Mouse (Mus musculus) heart, embryonic 13.5 days (tissue): ENCODE measurements around the gene Arid3c. TPM values are rescaled to one million over a fixed set of nuclear protein-coding genes. Genes with fewer than 3 reads are reported as not detected.
A peak's percentile ranks its signal among the peaks of the same experiment; 100 is the strongest.
"Not testable (repeated sequence)": the region's sequence is repeated elsewhere in the genome, so short reads cannot be mapped to it uniquely, and the experiment has no call there.

Experiments
- ATAC-seq: fragments of 200-750 bp; cut with Nextera tagmentation; 2 replicates; pipeline ENCODE4 v1.8.0; 2017; ENCODE audit warnings: moderate TSS enrichment; ENCODE audit not compliant: insufficient number of reproducible peaks, low FRiP score, low TSS enrichment; ENCODE audit errors: extremely low read depth
- H3K27ac ChIP-seq: fragments of 300-500 bp; sonication (generic); replicated peaks from 2 replicates; pipeline ENCODE4 v1.5.1; 2015; ENCODE audit warnings: moderate library complexity, mild to moderate bottlenecking, inconsistent platforms
- H3K27me3 ChIP-seq: fragments of 300-500 bp; sonication (generic); replicated peaks from 2 replicates; pipeline ENCODE4 v1.6.1; 2015; ENCODE audit warnings: mild to moderate bottlenecking, inconsistent platforms
- H3K36me3 ChIP-seq: fragments of 300-500 bp; sonication (generic); 2 replicates; pipeline ENCODE4 v1.6.1; 2015; ENCODE audit warnings: mild to moderate bottlenecking, inconsistent platforms
- H3K4me1 ChIP-seq: fragments of 300-500 bp; sonication (generic); 2 replicates; pipeline ENCODE4 v1.6.1; 2015; ENCODE audit warnings: inconsistent platforms
- H3K4me2 ChIP-seq: fragments of 300-500 bp; sonication (generic); 2 replicates; pipeline ENCODE4 v1.6.1; 2015; ENCODE audit warnings: inconsistent platforms, mild to moderate bottlenecking, moderate library complexity
- H3K4me3 ChIP-seq: fragments of 300-500 bp; sonication (generic); 2 replicates; pipeline ENCODE4 v1.5.1; 2015; ENCODE audit warnings: moderate library complexity, mild to moderate bottlenecking, inconsistent platforms
- H3K9ac ChIP-seq: fragments of 300-500 bp; sonication (generic); 2 replicates; pipeline ENCODE4 v1.6.1; 2015; ENCODE audit warnings: inconsistent platforms, mild to moderate bottlenecking, moderate library complexity
- H3K9me3 ChIP-seq: fragments of 300-500 bp; sonication (generic); 2 replicates; pipeline ENCODE4 v1.6.1; 2016; ENCODE audit warnings: inconsistent platforms
- WGBS: fragments of 180-500 bp; shearing (Covaris S2); methylation state at CpG from one replicate; pipeline ENCODE4 v1.1.7; 2015; ENCODE audit warnings: mixed read lengths; 5-methylcytosine and 5-hydroxymethylcytosine counted together
- polyA plus RNA-seq: library from polyadenylated mRNA; unstranded; fragments of >200 nt; fragmentation: Nextera tagmentation; extraction: Ambion mirVana; gene quantifications from 2 replicates; pipeline ENCODE4 v1.2.1, GENCODE M21; 2015

The Arid3c gene
- polyA plus RNA-seq: not detected in 2 replicates

DNA sequence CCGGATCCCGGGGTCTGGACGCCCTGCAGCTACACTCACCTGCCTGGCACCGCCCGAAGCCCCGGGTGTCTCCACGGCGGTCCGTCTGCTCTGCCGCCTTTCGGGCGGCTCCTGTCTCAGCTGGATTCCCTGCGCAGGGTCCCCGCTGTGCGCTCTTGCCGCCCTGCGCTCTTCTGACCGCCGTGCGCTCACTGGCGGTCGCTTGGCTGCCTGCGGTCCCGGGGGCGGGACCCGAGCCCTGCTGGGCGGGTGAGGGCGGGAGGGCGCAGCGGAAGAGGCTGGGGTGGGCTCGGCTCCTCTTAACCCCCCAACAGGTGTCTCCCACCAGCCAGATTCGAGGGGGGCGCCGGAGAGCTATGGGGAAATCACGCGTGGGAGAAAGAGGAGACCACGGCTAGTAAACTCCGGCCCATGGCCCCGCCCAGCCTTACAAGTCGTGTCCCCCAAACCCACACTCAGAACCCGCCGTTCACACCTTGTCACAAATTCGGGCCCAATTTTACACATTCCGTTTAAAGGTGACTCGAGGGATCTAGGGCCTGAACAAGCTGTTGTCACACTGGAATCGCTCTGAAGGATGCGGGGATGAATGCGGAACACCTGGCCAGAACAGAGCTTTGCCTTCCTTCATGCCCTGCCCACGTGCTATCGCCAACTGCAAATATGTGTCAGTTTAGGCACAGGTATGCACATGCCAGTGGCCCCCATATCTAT is at the start of gene Arid3c:
Gene Arid3c (minus strand): TSS at position 91 of the 714 bp plus-strand sequence.
- WGBS: 2% methylated on average over 42 of the region's 50 CpGs
- peak within 1 kb of the TSS; percentile 72 for H3K9ac ChIP-seq

GRCm38 (mm10) chr4:41775840-41776239 is 44.9 kb upstream of the Arid3c start:
- not testable (repeated sequence) for H3K9me3 ChIP-seq, H3K9ac ChIP-seq, H3K27me3 ChIP-seq, ATAC-seq, H3K27ac ChIP-seq, H3K4me1 ChIP-seq, H3K36me3 ChIP-seq, H3K4me2 ChIP-seq, H3K4me3 ChIP-seq
- 77% methylated on average over 1 of the region's 1 CpGs for WGBS

More for the DNA sequence above, at the start of gene Arid3c:
- Histone ChIP-seq H3K36me3 (no peaks in the 10 kb centered on the region), H3K4me1 (peaks cover 9% of the 10 kb centered on the region), H3K27ac (no peak within 1 kb of the TSS), H3K9me3 (no peaks in the 10 kb centered on the region; the same call in 1 of the 2 replicates), H3K4me3 (peak within 1 kb of the TSS; percentile 51), H3K27me3 (peaks cover 92% of the 10 kb centered on the region), H3K4me2 (peak within 1 kb of the TSS; percentile 77)
- ATAC-seq: no peak

GRCm38 (mm10) chr4:41774506-41774905 is 43.6 kb upstream of the Arid3c start:
- peak overlapping the region; percentile 53 for H3K4me3 ChIP-seq
- H3K4me1 ChIP-seq, ATAC-seq, H3K9me3 ChIP-seq, H3K36me3 ChIP-seq, H3K27me3 ChIP-seq: not testable (repeated sequence)
- peak overlapping the region; percentile 63 for H3K4me2 ChIP-seq
- H3K9ac ChIP-seq: peak overlapping the region; percentile 56
- H3K27ac ChIP-seq: peak overlapping the region; percentile 67
- 76% methylated on average over 3 of the region's 3 CpGs for WGBS

GRCm38 (mm10) chr4:41774002-41774401 is 43.1 kb upstream of the Arid3c start, which contains the start of gene Ccl27a:
Ccl27a (minus strand) TSS chr4:41774247.
- peak within 1 kb of the TSS; percentile 69 for H3K9ac ChIP-seq
- H3K4me1 ChIP-seq, H3K9me3 ChIP-seq, H3K36me3 ChIP-seq, H3K27me3 ChIP-seq, ATAC-seq: not testable (repeated sequence)
- WGBS: 2% methylated on average over 12 of the region's 14 CpGs
- H3K4me2 ChIP-seq: peak within 1 kb of the TSS; percentile 63
- peak within 1 kb of the TSS; percentile 70 for H3K27ac ChIP-seq
- H3K4me3 ChIP-seq: peak within 1 kb of the TSS; percentile 53

DNA sequence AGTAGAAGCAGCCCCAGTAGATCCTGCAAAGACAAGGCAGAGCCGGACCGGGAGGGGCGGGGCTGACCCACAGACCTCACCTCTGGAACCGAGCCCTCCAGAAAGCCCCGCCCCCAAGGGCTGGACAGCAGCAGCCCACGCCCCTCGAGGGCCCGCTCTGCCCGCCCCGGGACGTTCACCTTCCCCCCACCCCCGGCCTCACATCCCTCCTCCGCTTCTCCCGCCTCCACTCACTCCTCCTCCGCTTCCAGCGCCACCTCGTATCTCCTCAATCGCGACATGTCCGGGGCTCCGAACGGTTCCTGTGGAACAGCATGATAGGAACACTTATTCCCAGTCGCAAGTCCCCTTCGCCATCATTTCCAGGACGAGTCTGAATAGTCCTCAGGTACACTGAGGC is 42.6 kb upstream of the Arid3c start:
- WGBS: 1% methylated on average over 17 of the region's 25 CpGs
- H3K9me3 ChIP-seq, H3K27me3 ChIP-seq, H3K4me1 ChIP-seq, H3K36me3 ChIP-seq, ATAC-seq: not testable (repeated sequence)
- Histone ChIP-seq H3K9ac (peak overlapping the region; percentile 69; the same call in 1 of the 2 replicates), H3K4me2 (peak overlapping the region; percentile 63), H3K4me3 (peak overlapping the region; percentile 53), H3K27ac (peak overlapping the region; percentile 70)

- not testable (repeated sequence) for H3K27ac ChIP-seq
These were observed 42.0 kb upstream of the Arid3c start for GRCm38 (mm10) chr4:41772946-41773345.

DNA sequence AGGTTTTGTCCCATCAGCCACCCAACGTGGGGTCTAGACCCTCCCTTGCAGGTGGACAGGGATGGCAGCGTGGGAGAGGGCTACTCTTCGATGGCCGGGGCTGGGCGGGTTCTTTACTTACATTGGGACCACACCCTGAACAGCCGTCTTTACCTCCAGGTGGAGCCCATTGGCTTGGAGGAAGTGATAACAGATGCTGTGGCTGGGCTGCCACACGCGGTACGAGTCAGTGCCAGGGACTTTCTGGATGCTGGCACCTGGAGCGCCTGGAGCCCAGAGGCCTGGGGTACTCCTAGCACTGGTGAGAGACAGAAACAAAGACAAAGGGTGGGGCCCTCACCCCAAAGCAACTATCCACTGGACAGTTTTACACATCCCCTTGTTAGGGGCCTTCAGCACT is 36.4 kb upstream of the Arid3c start:
- H3K9ac ChIP-seq, H3K4me2 ChIP-seq, H3K27ac ChIP-seq, H3K4me3 ChIP-seq, H3K9me3 ChIP-seq, H3K27me3 ChIP-seq, ATAC-seq: not testable (repeated sequence)
- Histone ChIP-seq H3K4me1 (peaks cover 15% of the 10 kb centered on the region), H3K36me3 (peaks cover 31% of the 10 kb centered on the region)
- WGBS: 79% methylated on average over 10 of the region's 10 CpGs

More at GRCm38 (mm10) chr4:41772946-41773345, 42.0 kb upstream of the Arid3c start:
- Histone ChIP-seq H3K9ac (peak overlapping the region; percentile 67), H3K4me2 (peak overlapping the region; percentile 63), H3K4me3 (peak overlapping the region; percentile 45)
- H3K27me3 ChIP-seq, H3K9me3 ChIP-seq, H3K4me1 ChIP-seq, H3K36me3 ChIP-seq, ATAC-seq: not testable (repeated sequence)
- WGBS: 4% methylated on average over 11 of the region's 16 CpGs

- peaks cover 35% of the 10 kb centered on the region for H3K36me3 ChIP-seq
- WGBS: 64% methylated on average over 4 of the region's 6 CpGs
- not testable (repeated sequence) for H3K4me3 ChIP-seq, ATAC-seq, H3K9me3 ChIP-seq, H3K9ac ChIP-seq, H3K27me3 ChIP-seq
- H3K27ac ChIP-seq: peak overlapping the region; percentile 98; the same call in 1 of the 2 replicates
- H3K4me2 ChIP-seq: peak overlapping the region; percentile 83
- H3K4me1 ChIP-seq: peaks cover 53% of the 10 kb centered on the region
These were observed 32.2 kb upstream of the Arid3c start for GRCm38 (mm10) chr4:41763176-41763575.

GRCm38 (mm10) chr4:41762688-41763114 is 31.8 kb upstream of the Arid3c start:
- peak overlapping the region; percentile 83 for H3K4me2 ChIP-seq
- 36% methylated on average over 8 of the region's 8 CpGs for WGBS
- not testable (repeated sequence) for ATAC-seq, H3K27me3 ChIP-seq, H3K9me3 ChIP-seq
- H3K9ac ChIP-seq: peak overlapping the region; percentile 84
- H3K4me1 ChIP-seq: peaks cover 53% of the 10 kb centered on the region
- peak overlapping the region; percentile 98 for H3K27ac ChIP-seq
- peak overlapping the region; percentile 58 for H3K4me3 ChIP-seq
- peaks cover 35% of the 10 kb centered on the region for H3K36me3 ChIP-seq

DNA sequence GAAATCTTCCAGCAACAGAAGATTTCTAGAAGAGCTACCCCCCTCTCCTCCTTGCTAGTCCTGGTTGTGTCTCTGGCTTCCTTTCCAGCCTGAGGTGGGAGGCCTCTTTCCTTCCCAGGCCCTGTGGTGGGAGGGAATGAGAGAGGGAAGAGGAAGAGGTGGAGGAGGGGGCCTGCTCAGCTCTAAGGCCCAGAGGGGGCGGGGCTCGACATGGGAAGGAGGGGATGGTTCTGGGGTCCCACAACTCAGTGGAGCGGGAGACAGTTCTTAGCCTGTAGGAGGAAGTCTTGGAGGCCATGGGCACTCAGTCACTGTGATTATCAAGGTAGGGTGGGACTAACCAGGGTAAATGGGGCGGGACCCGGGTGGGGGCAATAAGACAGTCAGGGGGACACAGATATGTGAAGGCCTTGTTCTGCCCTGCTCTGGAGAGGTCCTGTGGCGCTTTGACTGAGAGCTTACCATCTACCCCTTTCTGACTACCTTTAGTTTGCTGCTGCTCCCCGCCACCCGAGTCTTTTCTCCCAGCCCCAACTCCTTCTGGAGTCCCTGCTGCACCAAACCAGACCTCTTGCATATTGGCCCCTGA is 31.3 kb upstream of the Arid3c start:
- Histone ChIP-seq H3K4me1 (peaks cover 53% of the 10 kb centered on the region), H3K27ac (peak overlapping the region; percentile 98), H3K4me3 (peak overlapping the region; percentile 58), H3K27me3 (no peaks in the 10 kb centered on the region), H3K4me2 (peak overlapping the region; percentile 83), H3K36me3 (peaks cover 35% of the 10 kb centered on the region), H3K9ac (peak overlapping the region; percentile 84), H3K9me3 (no peaks in the 10 kb centered on the region)
- ATAC-seq: no peak
- WGBS: 37% methylated on average over 8 of the region's 8 CpGs

DNA sequence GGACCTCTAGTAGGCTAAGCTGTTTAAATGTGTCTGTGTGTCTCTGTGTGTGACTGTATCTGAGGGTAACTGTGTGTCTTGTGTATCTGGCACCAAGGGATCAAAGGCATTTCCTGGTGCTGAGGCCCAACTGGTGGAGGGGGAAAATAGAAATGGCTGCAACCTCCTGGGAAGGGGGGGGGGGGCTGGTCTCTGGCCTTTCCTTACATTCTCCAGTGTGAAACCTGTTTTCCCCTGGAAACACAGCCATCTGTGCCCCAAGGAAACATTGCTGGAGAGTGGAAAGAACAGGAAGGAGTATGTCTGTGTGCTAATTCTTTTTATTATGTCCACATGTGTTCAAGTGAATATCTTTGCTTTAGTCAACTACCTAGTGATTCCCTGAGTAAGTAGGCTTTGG is 30.7 kb upstream of the Arid3c start:
- peak overlapping the region; percentile 83 for H3K4me2 ChIP-seq
- H3K27me3 ChIP-seq: no peaks in the 10 kb centered on the region
- peak overlapping the region; percentile 84 for H3K9ac ChIP-seq
- H3K4me1 ChIP-seq: peaks cover 58% of the 10 kb centered on the region
- peak overlapping the region; percentile 98 for H3K27ac ChIP-seq
- no peaks in the 10 kb centered on the region for H3K9me3 ChIP-seq
- H3K36me3 ChIP-seq: peaks cover 35% of the 10 kb centered on the region
- ATAC-seq: no peak
- H3K4me3 ChIP-seq: peak overlapping the region; percentile 58
